Mouse (Mus musculus) testis, adult 2 months (tissue): ENCODE data around the gene Tfap2a.

Experiments used
- CTCF ChIP-seq: fragments of 200-500 bp; IDR thresholded peaks from 2 replicates; pipeline ENCODE4 v1.5.1; 2012; ENCODE audit warnings: low read depth, mild to moderate bottlenecking, inconsistent platforms, low read length, moderate library complexity; ENCODE audit not compliant: control insufficient read depth, insufficient read depth, insufficient replicate concordance
- POLR2A ChIP-seq: fragments of 200-500 bp; IDR thresholded peaks from 2 replicates; pipeline ENCODE4 v1.6.1; 2012; ENCODE audit warnings: low read depth, mild to moderate bottlenecking, inconsistent platforms, low read length, moderate library complexity; ENCODE audit not compliant: control insufficient read depth

- TF ChIP-seq CTCF (no peak), POLR2A (no peak)
Measured at GRCm38 (mm10) chr13:40703982-40704501, 34.1 kb downstream of the Tfap2a start.
